8 mouse cellular contexts compared by ENCODE assay signal in genomic region chr13:74008948-74009718, GRCm38 (mm10). TPM values are rescaled to one million over a fixed set of nuclear protein-coding genes. Genes with fewer than 3 reads are reported as not detected.
A peak's percentile ranks its signal among the peaks of the same experiment; 100 is the strongest.
DNase-seq lines count a peak whose midpoint lies in the region; ATAC-seq and TF ChIP-seq lines count a peak whose summit lies in the region.

Gene Tppp, plus strand, starts transcription at chr13:74009407.

- peak within 1 kb of the TSS; percentile 57 for H3K4me3 ChIP-seq in hindbrain, embryonic 12.5 days
- peak within 1 kb of the TSS; percentile 58 for H3K4me3 ChIP-seq in lung, postnatal 0 days (ENCODE audit: low read depth, low read length)

- peaks cover 42% of the 10 kb centered on the region for H3K27me3 ChIP-seq in Patski
- H3K27me3 ChIP-seq in hindbrain, embryonic 12.5 days = peaks cover 37% of the 10 kb centered on the region
- H3K27me3 ChIP-seq in lung, postnatal 0 days (replicated peaks; ENCODE audit: insufficient read depth, low read length) = peaks cover 21% of the 10 kb centered on the region; the same call in 1 of the 2 replicates

- peak; percentile 13 for DNase-seq in Patski (ENCODE audit: low read depth, low spot score)
- peak; percentile 91 to 94 for DNase-seq in cerebellum, postnatal 14 days
- peak; percentile 87 to 91 for DNase-seq in frontal cortex, postnatal 14 days (ENCODE audit: low spot score in 2 of 2)
- DNase-seq in layer of hippocampus, postnatal 10 days (ENCODE audit: low spot score in 2 of 2) = peak; percentile 86 to 92
- DNase-seq in lung, postnatal 0 days (ENCODE audit: low spot score) = peak; percentile 95
- DNase-seq in ovary, postnatal 10 days (ENCODE audit: low spot score) = peak; percentile 64
- DNase-seq in thymus, postnatal 0 days (ENCODE audit: low spot score) = peak; percentile 90

- peak within 1 kb of the TSS; percentile 97 for H3K4me2 ChIP-seq in hindbrain, embryonic 12.5 days (replicated peaks)
- H3K4me2 ChIP-seq in lung, postnatal 0 days (replicated peaks; ENCODE audit: low read depth, low read length) = peak within 1 kb of the TSS; percentile 96

- no peaks in the 10 kb centered on the region for H3K9me3 ChIP-seq in hindbrain, embryonic 12.5 days (replicated peaks)
- no peaks in the 10 kb centered on the region for H3K9me3 ChIP-seq in lung, postnatal 0 days (ENCODE audit: low read length)

- ATAC-seq in Patski = peak; percentile 82
- ATAC-seq in hindbrain, embryonic 12.5 days (ENCODE audit: low FRiP score) = peak; percentile 92
- peak; percentile 99 for ATAC-seq in lung, postnatal 0 days

- H3K27ac ChIP-seq in hindbrain, embryonic 12.5 days = peak within 1 kb of the TSS; percentile 53
- H3K27ac ChIP-seq in lung, postnatal 0 days (ENCODE audit: low read length) = no peak within 1 kb of the TSS

- POLR2A ChIA-PET in Patski (lab: Charles Lee) = no interaction called here

- TF ChIP-seq EP300 in lung, postnatal 0 days (IDR thresholded peaks at IDR 0.05) = no peak

- 0 out of 2 replicates have a peak, but pooled peaks cover 8% of the 10 kb centered on the region for H3K4me1 ChIP-seq in hindbrain, embryonic 12.5 days
- peaks cover 10% of the 10 kb centered on the region; the same call in 1 of the 2 replicates for H3K4me1 ChIP-seq in lung, postnatal 0 days (ENCODE audit: insufficient read depth, low read depth, low read length)

- in situ Hi-C loops in Patski (cut with MboI; ENCODE audit: low pct_unique_long_range_greater_than_20kb) = no loop called here

- WGBS in hindbrain, embryonic 12.5 days = under 1% methylated on average over 54 of the region's 56 CpGs
- WGBS in lung, postnatal 0 days = under 1% methylated on average over 49 of the region's 56 CpGs

- TF ChIP-seq CTCF in Patski (IDR thresholded peaks at IDR 0.05) = no peak
- peak; percentile 17; the same call in 1 of the 2 replicates for TF ChIP-seq CTCF in lung, postnatal 0 days (IDR thresholded peaks at IDR 0.05)

- peak within 1 kb of the TSS; percentile 64 for H3K9ac ChIP-seq in hindbrain, embryonic 12.5 days
- H3K9ac ChIP-seq in lung, postnatal 0 days (replicated peaks; ENCODE audit: low read depth) = peak within 1 kb of the TSS; percentile 29; the same call in 1 of the 2 replicates

- no peaks in the 10 kb centered on the region for H3K36me3 ChIP-seq in hindbrain, embryonic 12.5 days
- no peaks in the 10 kb centered on the region for H3K36me3 ChIP-seq in lung, postnatal 0 days (ENCODE audit: insufficient read depth, low read length)

- CTCF ChIA-PET in Patski (lab: Charles Lee) = no interaction called here

RNA-seq across cellular contexts. Expression of gene Tppp, which starts in this region (rescaled TPM):
- polyA plus RNA-seq in Patski (2021) = 0.08 TPM
- polyA plus RNA-seq in hindbrain, embryonic 12.5 days (2016; fragmentation: Nextera tagmentation; extraction: Ambion mirVana) = 6.0 TPM in 2 replicates
- total RNA-seq in layer of hippocampus, postnatal 10 days (2021) = 100 to 1,000 TPM; 102 TPM
- 3.9 and 5.1 TPM in 2 replicates for polyA plus RNA-seq in lung, postnatal 0 days (2015; fragmentation: Nextera tagmentation; extraction: Ambion mirVana)
- polyA plus RNA-seq in thymus, postnatal 0 days (2015; fragmentation: Nextera tagmentation; extraction: Ambion mirVana) = 1.9 and 2.0 TPM in 2 replicates

Comparison
In these comparisons a context has a peak if more than half of its experiments do, and no peak if none do; other contexts are left out.
1. Peak in DNase-seq and ATAC-seq in Patski; RNA of the gene not detected or under 1 TPM.
2. DNase-seq: peak in every context shown above with its lines; median percentile 95 in lung, postnatal 0 days; 92 in cerebellum, postnatal 14 days; 90 in thymus, postnatal 0 days; 89 in frontal cortex, postnatal 14 days; 89 in layer of hippocampus, postnatal 10 days; 64 in ovary, postnatal 10 days; 13 in Patski.